Mouse (Mus musculus): ENCODE measurements at regions not wholly inside any gene's neighbourhood (a gene's known extent, or its start where the extent isn't known, plus 50 kb on each side); places are given as distances from the start of the nearest gene placed in this dataset.

GRCm38 (mm10) chr10:117455595-117456302 is 75.9 kb upstream of the Cpsf6 start:
- peak; percentile 80 for TF ChIP-seq CTCF (IDR thresholded peaks at IDR 0.05; ENCODE audit: low read depth)
- no peak; the same call in 1 of the 2 replicates for TF ChIP-seq EP300 (IDR thresholded peaks at IDR 0.05; ENCODE audit: low read depth)
